Mouse (Mus musculus) kidney, adult 2 months (tissue): ENCODE measurements at regions not wholly inside any gene's neighbourhood (a gene's known extent, or its start where the extent isn't known, plus 50 kb on each side); places are given as distances from the start of the nearest gene placed in this dataset.

Experiments
- CTCF ChIP-seq: fragments of 200-500 bp; conservative IDR thresholded peaks from 2 replicates; pipeline ENCODE4 v1.5.1; 2011; ENCODE audit warnings: low read depth, mild to moderate bottlenecking, control low read depth, low read length, moderate library complexity, mixed read lengths; ENCODE audit not compliant: insufficient read depth, insufficient read length
- POLR2A ChIP-seq: fragments of 200-500 bp; IDR thresholded peaks from one replicate; pipeline ENCODE4 v1.6.1; 2011; ENCODE audit warnings: low read depth, low read length, control low read depth

- TF ChIP-seq CTCF (no peak), POLR2A (no peak)
These were observed 1455.1 kb downstream of the Slc22a22 start for GRCm38 (mm10) chr15:56022315-56022714.
